Mouse (Mus musculus) cortical plate, adult 2 months (tissue): Measurements from ENCODE around the gene Myh7b. TPM values are rescaled to one million over a fixed set of nuclear protein-coding genes. Genes with fewer than 3 reads are reported as not detected.

Experiments used
- H3K27ac ChIP-seq: fragments of 200-500 bp; 2 replicates; pipeline ENCODE4 v1.5.1; 2012; ENCODE audit warnings: low read length, control low read depth, inconsistent platforms; ENCODE audit not compliant: insufficient read depth
- H3K4me1 ChIP-seq: fragments of 200-500 bp; 2 replicates; pipeline ENCODE4 v1.6.1; 2011; ENCODE audit warnings: low read length; ENCODE audit not compliant: control insufficient read depth, insufficient read depth
- H3K4me3 ChIP-seq: fragments of 200-500 bp; 2 replicates; pipeline ENCODE4 v1.5.1; 2011; ENCODE audit warnings: mild to moderate bottlenecking, low read length, control low read depth; ENCODE audit not compliant: insufficient read depth
- CTCF ChIP-seq: fragments of 200-500 bp; IDR thresholded peaks from 2 replicates; pipeline ENCODE4 v1.5.1; 2011; ENCODE audit warnings: mild to moderate bottlenecking, control low read depth, low read length; ENCODE audit not compliant: insufficient read depth; ENCODE audit errors: extremely low read depth
- POLR2A ChIP-seq: fragments of 200-500 bp; IDR thresholded peaks from 2 replicates; pipeline ENCODE4 v1.6.1; 2011; ENCODE audit warnings: mild to moderate bottlenecking, low read length, control low read depth; ENCODE audit not compliant: insufficient read depth; ENCODE audit errors: extremely low read depth
- polyA plus RNA-seq: library from polyadenylated mRNA; depleted of rRNA; stranded (reverse); fragments of >200 nt; gene quantifications from 2 replicates; pipeline ENCODE4 v1.2.3, GENCODE M21; 2012; rRNA removed

The Myh7b gene
- 10.5 and 13.8 TPM in 2 replicates for polyA plus RNA-seq

DNA sequence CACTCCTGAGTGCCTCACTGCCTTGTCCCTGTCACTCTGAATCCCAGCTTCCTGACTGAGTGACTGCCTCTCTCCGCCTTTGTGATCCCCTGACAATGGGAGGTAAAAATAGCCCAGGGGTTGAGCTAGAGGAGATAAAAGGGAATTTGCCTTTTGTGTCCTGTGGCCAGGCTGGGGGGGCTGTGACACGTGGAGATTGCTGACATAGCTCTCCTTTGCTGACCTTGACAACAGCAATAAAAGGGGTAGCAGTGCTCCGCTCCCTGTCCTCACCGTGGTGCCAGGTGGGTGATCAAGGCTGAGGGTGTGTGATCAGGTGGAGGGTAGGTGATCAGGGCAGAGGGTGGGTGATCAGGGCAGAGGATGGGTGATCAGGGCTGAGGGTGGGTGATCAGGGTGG, at the start of gene Myh7b:
TSS of gene Myh7b (plus strand) at position 235 of the 400 bp plus-strand sequence.
- H3K4me1 ChIP-seq: peaks cover 1% of the 10 kb centered on the region; the same call in 1 of the 2 replicates
- no peak within 1 kb of the TSS for H3K27ac ChIP-seq
- TF ChIP-seq POLR2A (no peak), CTCF (no peak)
- H3K4me3 ChIP-seq: no peak within 1 kb of the TSS

DNA sequence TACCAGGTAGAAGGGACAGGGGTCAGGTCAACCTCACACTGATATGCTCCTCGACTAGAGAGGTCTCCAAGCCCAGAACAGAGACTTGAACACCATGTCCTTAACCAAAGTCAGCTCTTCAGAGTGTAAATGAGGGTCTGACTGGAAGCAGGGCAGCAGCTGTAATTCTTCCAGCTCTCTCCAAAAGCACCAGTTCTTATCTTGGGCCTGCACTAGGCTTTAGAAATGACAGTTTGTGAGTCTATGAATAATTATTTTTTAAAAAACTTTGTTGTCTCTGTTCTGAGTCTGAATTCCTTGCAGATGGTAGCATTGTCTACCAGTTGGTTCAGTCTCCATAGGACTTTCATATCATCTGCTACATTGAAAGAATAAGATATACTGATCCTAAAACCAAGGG, 48.8 kb upstream of the Myh7b start:
- H3K4me3 ChIP-seq: no peak overlapping the region
- no peaks in the 10 kb centered on the region for H3K4me1 ChIP-seq
- TF ChIP-seq POLR2A: no peak
- TF ChIP-seq CTCF: no peak
- no peak overlapping the region for H3K27ac ChIP-seq

DNA sequence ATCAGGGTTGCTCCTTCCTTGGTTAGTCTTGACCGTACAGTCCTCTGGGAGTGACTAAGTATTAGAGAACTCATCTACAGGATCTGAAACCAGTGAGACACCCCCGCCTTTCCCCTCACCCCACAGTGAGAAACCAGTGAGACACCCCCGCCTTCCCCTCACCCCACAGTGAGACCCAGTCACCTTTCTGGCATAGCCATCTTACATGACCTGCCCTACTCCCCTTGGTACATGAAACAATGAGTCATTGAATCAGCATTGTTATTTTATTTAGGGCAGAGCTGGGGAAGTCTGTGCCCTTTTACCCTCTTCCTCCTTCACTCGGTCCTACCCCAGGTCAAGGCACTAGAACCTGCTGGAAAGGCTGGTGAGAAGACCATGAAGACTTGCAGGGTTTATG, 48.1 kb upstream of the Myh7b start:
- no peak overlapping the region for H3K4me3 ChIP-seq
- TF ChIP-seq CTCF: no peak
- TF ChIP-seq POLR2A: no peak
- H3K4me1 ChIP-seq: no peaks in the 10 kb centered on the region
- no peak overlapping the region for H3K27ac ChIP-seq

DNA sequence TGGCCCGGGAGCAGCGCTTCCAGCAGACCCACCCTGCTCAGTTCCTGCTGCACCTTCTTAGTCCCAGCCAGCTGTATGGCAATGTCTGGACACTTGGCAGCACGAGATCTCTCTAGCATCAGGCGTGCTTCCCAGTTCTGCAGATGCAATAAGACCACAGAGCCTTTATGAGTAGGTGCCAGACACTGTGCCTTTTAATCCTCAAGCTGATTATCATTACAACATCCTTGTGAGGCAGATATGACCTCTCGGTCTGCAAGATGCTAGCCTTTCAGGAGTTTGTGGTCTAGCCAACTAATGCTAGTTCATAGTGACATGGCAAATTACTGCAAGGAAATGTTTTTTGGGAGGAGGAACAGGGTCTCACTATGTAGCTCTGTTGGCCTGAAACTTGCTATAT, 43.3 kb upstream of the Myh7b start:
- Histone ChIP-seq H3K27ac (no peak overlapping the region), H3K4me1 (no peaks in the 10 kb centered on the region), H3K4me3 (no peak overlapping the region)
- TF ChIP-seq POLR2A: no peak
- TF ChIP-seq CTCF: no peak

DNA sequence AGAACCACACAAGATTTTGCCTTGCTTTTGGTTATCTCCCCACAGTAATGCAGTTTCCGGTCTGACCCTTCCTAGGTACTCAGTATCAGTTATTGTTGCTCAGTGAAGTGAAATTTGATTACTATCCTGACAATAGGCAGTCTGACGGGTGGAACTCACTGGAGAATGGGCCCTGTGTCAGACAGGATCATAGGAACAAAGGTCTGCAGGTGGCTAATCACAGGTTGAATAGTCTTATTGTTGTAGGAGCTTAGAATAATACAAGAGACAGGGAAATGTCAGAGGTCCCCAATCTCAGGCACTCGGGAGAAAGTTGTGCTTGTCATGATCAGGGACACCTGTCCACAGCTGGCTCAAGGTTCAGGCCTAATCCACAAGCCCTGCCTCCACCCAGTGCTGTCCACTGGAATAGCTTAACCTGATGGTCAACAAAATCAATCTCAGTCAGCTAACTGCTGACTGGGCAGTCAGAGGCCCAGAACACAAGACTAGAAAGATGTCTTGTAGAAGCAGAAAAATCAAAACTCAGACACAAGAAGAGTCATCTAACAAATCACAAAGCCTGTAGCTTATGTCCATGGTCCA, 41.7 kb upstream of the Myh7b start:
- H3K27ac ChIP-seq: no peak overlapping the region
- H3K4me3 ChIP-seq: no peak overlapping the region
- no peaks in the 10 kb centered on the region for H3K4me1 ChIP-seq
- no peak for TF ChIP-seq POLR2A
- no peak for TF ChIP-seq CTCF

DNA sequence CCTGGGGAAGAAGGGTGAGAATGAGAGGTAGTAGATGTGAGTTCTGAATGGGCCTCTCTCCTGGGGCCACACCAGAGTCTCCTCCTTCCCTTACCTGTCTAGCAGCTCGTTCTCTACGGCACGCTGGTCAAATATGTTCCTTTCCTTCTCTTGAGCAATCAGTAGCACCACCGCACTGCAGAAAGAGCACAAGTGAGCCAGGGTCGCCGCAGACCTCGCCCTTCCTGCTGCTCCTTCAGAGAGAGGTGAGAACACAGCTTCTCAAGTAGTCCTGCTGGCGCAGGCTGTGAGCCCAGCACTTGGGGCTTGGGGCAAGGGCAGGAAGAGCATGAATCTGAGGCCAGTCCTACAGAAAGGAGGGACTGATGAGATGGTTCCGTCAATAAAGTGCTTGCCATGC, 38.0 kb upstream of the Myh7b start:
- Histone ChIP-seq H3K4me3 (no peak overlapping the region), H3K4me1 (no peaks in the 10 kb centered on the region), H3K27ac (no peak overlapping the region)
- TF ChIP-seq CTCF (no peak), POLR2A (no peak)

DNA sequence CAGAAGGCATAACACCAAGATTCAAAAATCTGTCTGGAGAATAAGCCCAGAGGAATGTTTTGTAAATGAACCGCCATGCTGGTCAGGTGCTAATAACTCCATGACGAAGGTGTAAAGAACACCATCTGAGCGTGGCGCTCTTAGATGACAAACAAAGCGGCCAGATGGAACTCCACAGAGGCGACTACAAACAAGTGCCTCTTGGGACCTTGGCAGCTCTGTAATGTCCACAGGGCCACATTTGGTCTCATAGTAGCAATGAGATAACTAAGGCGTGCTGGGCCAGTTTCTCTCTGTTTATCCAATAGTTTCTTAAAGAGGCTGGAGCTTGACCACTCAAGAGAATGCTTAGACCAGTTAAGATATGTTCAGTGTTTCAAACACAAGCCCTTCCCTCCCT, 37.0 kb upstream of the Myh7b start:
- Histone ChIP-seq H3K4me1 (no peaks in the 10 kb centered on the region), H3K4me3 (no peak overlapping the region), H3K27ac (no peak overlapping the region)
- TF ChIP-seq POLR2A (no peak), CTCF (no peak)

DNA sequence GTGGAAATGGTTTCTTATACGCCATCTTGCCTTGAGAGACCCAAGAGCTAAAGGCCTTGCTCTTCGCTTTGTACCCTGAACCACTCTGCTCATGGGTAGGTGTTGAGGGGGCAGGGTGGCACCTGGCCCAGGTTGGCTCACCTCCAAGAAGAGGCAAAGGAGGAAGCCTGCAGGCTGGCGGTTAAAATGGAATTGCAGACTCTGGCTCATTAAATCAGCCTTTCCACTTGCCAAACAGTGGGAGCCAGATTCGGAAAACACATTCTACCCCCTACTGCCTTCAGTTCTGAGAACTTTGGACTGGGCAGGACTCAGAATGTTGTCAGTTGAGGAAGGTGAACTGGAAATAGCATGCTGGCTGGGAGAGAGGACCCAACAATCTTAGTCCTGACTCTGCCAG, 36.3 kb upstream of the Myh7b start:
- H3K4me1 ChIP-seq: no peaks in the 10 kb centered on the region
- TF ChIP-seq CTCF: no peak
- no peak for TF ChIP-seq POLR2A
- no peak overlapping the region for H3K4me3 ChIP-seq
- no peak overlapping the region for H3K27ac ChIP-seq

DNA sequence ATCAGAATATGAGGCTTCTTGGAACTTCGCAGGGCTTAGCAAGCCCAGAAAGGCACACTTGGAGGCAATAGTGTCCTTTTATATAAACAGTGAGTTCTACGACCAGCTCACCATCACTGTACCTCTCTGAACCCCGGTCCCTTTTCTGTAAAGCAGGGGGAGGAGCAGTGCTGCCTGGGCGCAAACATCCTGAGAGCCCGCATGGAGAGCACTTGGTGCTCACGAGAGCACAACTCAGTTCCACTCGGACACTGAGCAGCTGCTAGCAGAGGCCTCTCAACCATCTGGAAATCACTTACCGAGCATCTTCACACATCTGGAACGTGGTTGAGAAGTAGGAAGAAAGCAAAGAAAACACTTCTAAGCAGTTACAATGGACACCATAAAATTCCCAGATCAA, 34.4 kb upstream of the Myh7b start:
- H3K4me3 ChIP-seq: no peak overlapping the region
- H3K27ac ChIP-seq: no peak overlapping the region
- H3K4me1 ChIP-seq: no peaks in the 10 kb centered on the region
- TF ChIP-seq POLR2A (no peak), CTCF (no peak)

DNA sequence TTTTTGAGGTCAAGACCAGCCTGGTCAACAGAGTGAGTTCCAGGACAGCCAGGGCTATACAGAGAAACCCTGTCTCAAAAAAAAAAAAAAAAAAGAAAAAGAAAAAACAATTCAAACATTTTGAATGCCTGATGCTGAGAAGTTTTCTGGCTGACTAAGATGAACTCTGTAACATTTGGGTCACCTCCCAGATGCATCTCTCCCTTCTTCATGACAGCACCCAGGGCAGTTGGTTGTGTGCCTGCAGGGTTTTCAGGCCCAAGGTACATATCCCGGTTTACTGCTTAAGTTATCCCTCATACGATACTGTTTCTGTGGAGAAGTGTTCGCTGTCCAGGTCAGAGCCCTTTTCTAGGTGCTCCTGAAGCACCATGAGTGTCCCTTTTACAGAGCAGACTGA, 30.7 kb upstream of the Myh7b start:
- Histone ChIP-seq H3K4me1 (no peaks in the 10 kb centered on the region), H3K4me3 (no peak overlapping the region), H3K27ac (no peak overlapping the region)
- no peak for TF ChIP-seq POLR2A
- no peak for TF ChIP-seq CTCF

DNA sequence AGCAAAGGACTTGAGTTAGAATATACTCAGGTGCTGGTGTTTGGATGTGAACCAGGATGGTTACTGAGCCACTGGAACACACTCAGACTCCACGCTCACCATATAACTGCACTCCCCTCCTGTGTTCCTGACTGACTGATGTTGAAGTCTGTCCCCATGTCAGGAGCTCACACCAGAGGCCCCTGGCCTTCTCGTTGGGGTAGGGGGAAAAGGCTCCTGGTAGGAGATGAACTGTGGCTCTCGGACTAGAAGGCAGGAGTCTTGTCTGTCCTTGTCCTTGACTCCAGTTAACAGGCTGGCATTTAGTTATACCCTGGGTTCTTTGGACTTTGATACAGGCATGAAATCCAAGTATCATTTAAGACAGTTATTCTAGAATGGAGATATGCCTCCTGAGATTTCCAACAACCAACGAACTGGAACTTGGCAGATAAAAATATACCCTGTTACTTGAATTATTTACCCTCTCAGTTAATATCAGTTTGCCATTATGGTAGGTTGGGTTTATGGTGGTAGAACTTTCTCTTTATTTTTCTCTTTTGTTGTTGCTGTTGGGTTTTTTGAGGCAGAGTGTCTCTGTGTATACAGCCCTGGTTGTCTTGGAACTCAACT, 28.5 kb upstream of the Myh7b start:
- TF ChIP-seq POLR2A (no peak), CTCF (no peak)
- H3K4me3 ChIP-seq: no peak overlapping the region
- no peaks in the 10 kb centered on the region for H3K4me1 ChIP-seq
- H3K27ac ChIP-seq: no peak overlapping the region
